ENCODE assay signal across 9 mouse cellular contexts in genomic region chr2:160648097-160648496, GRCm38 (mm10). TPM values are rescaled to one million over a fixed set of nuclear protein-coding genes. Genes with fewer than 3 reads are reported as not detected.
DNase-seq lines count a peak whose midpoint lies in the region; ATAC-seq and TF ChIP-seq lines count a peak whose summit lies in the region.
"Had no signal": no experiment of that assay in that cellular context is flagged by ENCODE, and none has a peak within 500 bp of the region (broad histone marks: within the 10 kb centered on the region; RNA-seq: fewer than 3 reads in every experiment).

No protein-coding gene starts in this region.

- DNase-seq in heart, adult 9 months (ENCODE audit: low spot score in 2 of 2): no peak
- no peak for DNase-seq in layer of hippocampus, adult 9-10 months (ENCODE audit: low spot score)
- DNase-seq in left cerebral cortex, adult 9 months (ENCODE audit: low spot score in 2 of 2): no peak
- DNase-seq in thymus, postnatal 25 days: no peak
- DNase-seq: cerebellum, adult 9-10 months had no signal

- H3K9ac ChIP-seq in heart, embryonic 12.5 days: peak overlapping the region; percentile 61; the same call in 1 of the 2 replicates
- peak overlapping the region; percentile 44 for H3K9ac ChIP-seq in forebrain, embryonic 16.5 days (replicated peaks; ENCODE audit: low read depth, low read length)
- H3K9ac ChIP-seq in liver, embryonic 15.5 days: peak overlapping the region; percentile 51

- 27% methylated on average over 2 of the region's 2 CpGs for WGBS in heart, embryonic 12.5 days
- 23% methylated on average over 2 of the region's 2 CpGs for WGBS in forebrain, embryonic 16.5 days
- WGBS in liver, embryonic 15.5 days (ENCODE audit: insufficient replicate concordance): 19% methylated on average over 2 of the region's 2 CpGs

- peak overlapping the region; percentile 27; the same call in 1 of the 2 replicates for H3K27ac ChIP-seq in heart, embryonic 12.5 days (ENCODE audit: poor library complexity, severe bottlenecking)
- no peak overlapping the region for H3K27ac ChIP-seq in forebrain, embryonic 16.5 days (ENCODE audit: low read length)
- peak overlapping the region; percentile 74 for H3K27ac ChIP-seq in liver, embryonic 15.5 days (replicated peaks)

- no peaks in the 10 kb centered on the region for H3K27me3 ChIP-seq in heart, embryonic 12.5 days (replicated peaks)
- H3K27me3 ChIP-seq in E14TG2a.4 (ENCODE audit: insufficient read depth, low read length): no peaks in the 10 kb centered on the region
- no peaks in the 10 kb centered on the region for H3K27me3 ChIP-seq in forebrain, embryonic 16.5 days (replicated peaks; ENCODE audit: control insufficient read depth, insufficient read depth, low read length)
- no peaks in the 10 kb centered on the region for H3K27me3 ChIP-seq in liver, embryonic 15.5 days

- H3K9me3 ChIP-seq in heart, embryonic 12.5 days (replicated peaks): no peaks in the 10 kb centered on the region
- H3K9me3 ChIP-seq in E14TG2a.4 (ENCODE audit: low read length): peaks cover 21% of the 10 kb centered on the region
- no peaks in the 10 kb centered on the region for H3K9me3 ChIP-seq in forebrain, embryonic 16.5 days (ENCODE audit: control insufficient read depth, low read length)
- no peaks in the 10 kb centered on the region for H3K9me3 ChIP-seq in liver, embryonic 15.5 days (replicated peaks)

- TF ChIP-seq CTCF in E14TG2a.4 (conservative IDR thresholded peaks at IDR 0.05; ENCODE audit: low read length): no peak

- peaks cover 10% of the 10 kb centered on the region for H3K36me3 ChIP-seq in heart, embryonic 12.5 days
- peaks cover 56% of the 10 kb centered on the region for H3K36me3 ChIP-seq in E14TG2a.4 (ENCODE audit: insufficient read depth, low read length)
- no peaks in the 10 kb centered on the region for H3K36me3 ChIP-seq in forebrain, embryonic 16.5 days (ENCODE audit: control insufficient read depth, insufficient read depth)
- H3K36me3 ChIP-seq in liver, embryonic 15.5 days (replicated peaks): peaks cover 16% of the 10 kb centered on the region

- H3K4me3 ChIP-seq in heart, embryonic 12.5 days: peak overlapping the region; percentile 92
- H3K4me3 ChIP-seq in E14TG2a.4 (replicated peaks; ENCODE audit: low read length): peak overlapping the region; percentile 91
- H3K4me3 ChIP-seq in forebrain, embryonic 16.5 days (replicated peaks; ENCODE audit: low read length): peak overlapping the region; percentile 95
- peak overlapping the region; percentile 100 for H3K4me3 ChIP-seq in liver, embryonic 15.5 days (replicated peaks)

- ATAC-seq in heart, embryonic 12.5 days (ENCODE audit: insufficient number of reproducible peaks, low FRiP score): no peak
- ATAC-seq in forebrain, embryonic 16.5 days: no peak
- ATAC-seq in liver, embryonic 15.5 days (ENCODE audit: insufficient read depth): no peak

- H3K4me2 ChIP-seq in heart, embryonic 12.5 days: peak overlapping the region; percentile 79
- H3K4me2 ChIP-seq in forebrain, embryonic 16.5 days (ENCODE audit: low read length): peak overlapping the region; percentile 93
- peak overlapping the region; percentile 67 for H3K4me2 ChIP-seq in liver, embryonic 15.5 days

- peaks cover 17% of the 10 kb centered on the region for H3K4me1 ChIP-seq in heart, embryonic 12.5 days (replicated peaks)
- peaks cover 50% of the 10 kb centered on the region for H3K4me1 ChIP-seq in E14TG2a.4 (replicated peaks; ENCODE audit: low read depth, low read length)
- H3K4me1 ChIP-seq in forebrain, embryonic 16.5 days (replicated peaks; ENCODE audit: control insufficient read depth, insufficient read depth, low read length): peaks cover 21% of the 10 kb centered on the region
- peaks cover 44% of the 10 kb centered on the region for H3K4me1 ChIP-seq in liver, embryonic 15.5 days (replicated peaks)

RNA-seq across cellular contexts. Expression of gene Top1, which starts 2.4 kb away (rescaled TPM):
- polyA plus RNA-seq in heart, embryonic 12.5 days (2016; fragmentation: Nextera tagmentation; extraction: Ambion mirVana): 60.1 and 63.9 TPM in 2 replicates
- 96.9 and 101 TPM in 2 replicates for polyA plus RNA-seq in forebrain, embryonic 16.5 days (2015; fragmentation: Nextera tagmentation; extraction: Ambion mirVana)
- 55.3 and 56.7 TPM in 2 replicates for polyA plus RNA-seq in liver, embryonic 15.5 days (2015; fragmentation: Nextera tagmentation; extraction: Ambion mirVana)
